Mouse (Mus musculus): ENCODE data around the gene Arl15.

Gene Arl15

DNA sequence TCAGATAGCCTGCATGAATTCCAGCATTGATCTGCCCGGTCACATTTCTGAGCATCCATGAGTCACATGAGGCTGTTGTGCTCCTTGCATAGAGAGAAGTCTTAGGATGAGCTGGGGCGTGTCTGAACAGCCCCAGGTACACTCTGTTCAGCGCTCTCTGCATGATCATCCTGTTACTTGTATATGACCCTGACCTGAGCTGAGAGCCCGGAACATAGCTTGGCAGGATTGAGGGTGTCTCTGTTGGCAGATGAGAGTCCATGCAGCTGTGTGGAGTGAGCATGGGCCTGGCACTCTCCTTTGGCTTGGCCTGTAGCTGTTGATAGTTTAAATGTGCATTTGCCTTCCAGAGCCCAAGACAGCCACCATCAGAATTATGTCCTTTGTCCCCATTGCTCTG lies 50.4 kb downstream of the Arl15 start:
- DNase-seq (ENCODE audit: low read depth): no peak

- DNase-seq (ENCODE audit: low read depth): no peak
These were observed 50.9 kb downstream of the Arl15 start for GRCm38 (mm10) chr13:113845229-113845628.

GRCm38 (mm10) chr13:113846413-113846812 lies 52.1 kb downstream of the Arl15 start:
- no peak for DNase-seq (ENCODE audit: low read depth)

GRCm38 (mm10) chr13:113850431-113851034 lies 56.2 kb downstream of the Arl15 start:
- no peak for DNase-seq (ENCODE audit: low read depth)

GRCm38 (mm10) chr13:113851602-113852375 lies 57.5 kb downstream of the Arl15 start:
- DNase-seq (ENCODE audit: low read depth): no peak

DNA sequence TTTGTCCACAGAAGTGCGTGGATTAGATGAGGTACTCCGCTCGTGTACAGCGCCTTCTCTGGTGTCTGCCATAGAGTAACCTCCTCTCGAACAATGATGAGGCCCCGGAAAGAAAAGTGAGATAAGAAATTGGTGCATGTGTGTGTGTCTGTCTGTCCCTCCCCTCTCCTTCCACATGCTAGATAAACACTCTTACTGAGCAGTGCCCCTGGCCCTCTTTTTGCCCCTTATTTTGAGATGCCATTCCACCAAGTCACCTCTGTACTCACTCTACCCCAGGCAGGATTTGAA lies 58.0 kb downstream of the Arl15 start:
- no peak for DNase-seq (ENCODE audit: low read depth)

DNA sequence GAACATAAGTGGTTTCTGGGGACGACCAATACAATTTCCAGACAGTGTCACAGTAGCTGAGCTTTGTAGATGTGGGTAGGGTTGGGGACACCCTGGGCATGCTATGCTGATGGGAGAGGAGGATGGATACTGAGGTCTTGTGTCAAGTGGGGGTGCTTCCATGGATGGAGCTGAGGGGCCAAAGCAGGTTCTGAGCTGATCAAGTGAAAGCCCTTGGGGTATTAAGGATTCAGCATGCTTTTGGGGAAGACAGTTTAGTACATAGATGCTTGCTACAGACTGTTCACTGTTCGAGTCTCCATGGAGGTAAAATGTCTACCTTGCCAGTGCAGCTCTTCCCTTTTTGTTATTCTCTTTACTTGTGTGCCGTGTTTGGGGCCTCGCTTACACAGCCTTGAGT lies 59.8 kb downstream of the Arl15 start:
- DNase-seq (ENCODE audit: low read depth): no peak

DNA sequence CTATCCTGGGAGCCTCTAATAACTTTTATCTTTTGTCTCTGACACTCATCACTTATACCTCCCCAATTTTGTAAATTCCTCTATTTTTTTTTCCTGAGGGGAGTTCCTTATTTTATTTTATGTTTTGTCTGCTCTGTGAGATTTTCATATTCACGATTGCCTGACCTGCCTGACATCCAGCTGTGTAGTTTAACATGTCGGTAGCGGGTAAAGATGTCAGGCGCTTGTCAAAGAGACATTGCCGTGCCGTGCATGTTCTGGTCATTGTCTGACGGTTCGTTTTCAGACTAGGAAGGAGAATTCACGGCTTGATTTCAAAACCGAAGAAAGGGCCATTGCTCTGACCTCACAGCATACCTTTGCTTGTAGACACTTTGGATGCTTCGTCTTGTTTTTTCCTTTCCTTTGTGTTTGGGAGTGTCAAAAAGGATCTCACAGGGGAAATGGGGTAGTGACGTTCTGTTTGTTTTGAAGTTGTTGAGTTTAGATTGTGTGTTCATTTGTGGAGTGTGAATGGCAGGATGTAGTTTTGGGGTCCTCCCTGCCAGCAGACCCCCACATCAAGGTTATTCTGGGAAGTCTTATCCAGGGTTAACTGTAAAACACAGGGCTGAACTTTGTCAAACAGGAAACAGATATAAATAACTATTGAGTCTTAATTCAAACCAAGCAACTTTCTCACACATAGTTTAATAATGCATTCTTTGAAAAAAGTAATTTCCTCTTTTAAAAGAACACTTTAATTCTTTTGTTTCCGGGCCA lies 60.4 kb downstream of the Arl15 start:
- DNase-seq (ENCODE audit: low read depth): no peak

GRCm38 (mm10) chr13:113856946-113857345 lies 62.6 kb downstream of the Arl15 start:
- no peak for DNase-seq (ENCODE audit: low read depth)

- DNase-seq (ENCODE audit: low read depth): no peak
These were observed 64.5 kb downstream of the Arl15 start for GRCm38 (mm10) chr13:113858667-113859391.

DNA sequence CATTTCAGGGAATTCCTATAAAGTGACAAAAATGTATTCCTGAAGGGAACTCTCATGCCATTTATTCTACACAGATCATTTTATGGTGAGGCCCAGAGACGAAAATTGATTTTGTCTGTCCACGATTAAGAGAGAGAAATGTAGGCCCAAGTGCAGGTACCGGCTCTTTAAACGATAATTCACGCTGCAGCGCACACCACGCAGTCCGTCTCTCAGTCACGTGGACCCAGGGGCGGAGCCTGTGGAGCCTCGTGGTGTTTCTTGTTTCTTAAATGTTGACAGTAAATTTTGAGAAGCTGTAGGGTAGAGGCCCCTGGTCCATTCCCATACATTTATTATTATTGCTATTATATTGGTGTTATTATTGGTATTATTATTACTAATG lies 65.1 kb downstream of the Arl15 start:
- no peak for DNase-seq (ENCODE audit: low read depth)

GRCm38 (mm10) chr13:113860816-113861215 lies 66.5 kb downstream of the Arl15 start:
- DNase-seq (ENCODE audit: low read depth): no peak

DNA sequence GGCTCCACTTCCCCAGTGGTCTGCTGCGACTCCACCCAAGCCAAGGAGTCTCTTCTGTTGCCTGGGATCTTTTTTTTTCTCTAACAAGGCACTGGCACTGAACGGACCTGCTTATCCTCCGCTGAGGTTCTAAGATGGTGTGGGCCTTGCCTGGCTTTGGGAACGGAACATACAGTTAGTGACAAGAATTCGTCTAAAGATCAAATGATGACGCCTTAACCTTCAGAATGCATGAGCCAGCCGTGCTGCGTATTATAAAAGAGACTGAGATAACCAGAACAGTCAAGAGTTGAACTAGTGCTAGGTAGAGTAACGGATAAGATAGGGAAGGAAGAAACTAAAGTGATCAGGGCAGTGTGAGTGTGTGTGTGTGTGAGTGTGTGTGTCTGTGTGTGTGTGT lies 66.9 kb downstream of the Arl15 start:
- DNase-seq (ENCODE audit: low read depth): no peak

- no peak for DNase-seq (ENCODE audit: low read depth)
These were observed 68.6 kb downstream of the Arl15 start for GRCm38 (mm10) chr13:113862951-113863350.

GRCm38 (mm10) chr13:113863688-113864087 lies 69.4 kb downstream of the Arl15 start:
- DNase-seq (ENCODE audit: low read depth): no peak

- DNase-seq (ENCODE audit: low read depth): no peak
These were observed 70.0 kb downstream of the Arl15 start for GRCm38 (mm10) chr13:113864278-113864677.

DNA sequence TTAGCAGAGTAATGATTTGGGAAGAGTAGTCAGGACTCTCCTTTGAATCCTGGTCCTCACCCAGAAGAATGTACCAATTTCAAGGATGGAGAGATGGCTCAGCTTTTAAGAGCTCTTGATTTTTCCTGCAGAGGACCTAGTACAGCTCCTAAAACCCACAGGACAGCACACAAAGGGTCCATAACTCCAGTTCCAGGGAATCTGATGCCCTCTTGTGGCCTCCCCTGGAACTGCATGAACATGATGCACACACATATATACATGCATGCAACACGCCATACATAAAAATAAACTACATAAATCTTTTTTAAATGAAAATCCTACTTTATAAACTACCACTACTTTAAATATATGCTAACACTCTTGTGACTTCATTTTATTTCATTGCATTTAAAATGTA lies 70.6 kb downstream of the Arl15 start:
- DNase-seq (ENCODE audit: low read depth): peak; percentile 59

GRCm38 (mm10) chr13:113865378-113865777 lies 71.1 kb downstream of the Arl15 start:
- no peak for DNase-seq (ENCODE audit: low read depth)

DNA sequence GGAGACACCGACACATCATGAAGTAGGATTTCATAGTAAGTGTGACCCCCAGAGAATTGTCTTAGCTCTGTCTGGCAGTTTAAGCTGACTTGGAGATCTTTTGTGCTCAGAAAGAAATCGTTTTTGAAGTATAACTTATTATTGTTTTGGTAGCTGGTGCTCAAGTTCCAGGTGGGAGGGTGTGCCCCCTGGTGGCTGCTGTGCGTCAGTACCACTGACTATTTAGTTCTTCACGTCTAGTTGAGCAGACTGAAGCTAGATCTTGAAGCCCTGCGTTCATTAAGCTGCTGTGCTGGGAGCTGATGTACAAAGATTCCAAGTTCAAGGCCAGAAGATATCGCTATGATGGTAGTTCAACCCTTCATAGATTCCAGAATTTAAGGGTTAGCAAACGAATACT lies 71.5 kb downstream of the Arl15 start:
- DNase-seq (ENCODE audit: low read depth): no peak

DNA sequence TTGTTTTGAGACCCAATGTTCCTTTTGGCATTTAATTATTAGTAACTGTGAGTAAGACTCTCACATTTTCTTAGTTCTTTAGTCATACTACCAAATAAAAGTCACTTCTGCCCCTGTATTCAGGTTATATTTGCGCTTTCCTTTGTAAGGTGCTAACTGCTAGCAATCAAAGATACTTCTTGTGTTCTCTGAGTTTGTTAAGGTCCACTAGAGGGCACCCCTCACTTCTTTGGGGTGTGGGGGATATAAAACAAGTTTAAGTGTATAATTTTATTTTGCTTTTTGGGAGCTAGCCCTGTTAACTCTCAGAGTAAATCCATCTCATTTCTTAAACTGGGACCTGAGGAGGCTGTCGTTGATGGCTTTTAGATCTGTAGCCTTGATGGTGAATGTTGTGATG lies 73.4 kb downstream of the Arl15 start:
- no peak for DNase-seq (ENCODE audit: low read depth)

DNA sequence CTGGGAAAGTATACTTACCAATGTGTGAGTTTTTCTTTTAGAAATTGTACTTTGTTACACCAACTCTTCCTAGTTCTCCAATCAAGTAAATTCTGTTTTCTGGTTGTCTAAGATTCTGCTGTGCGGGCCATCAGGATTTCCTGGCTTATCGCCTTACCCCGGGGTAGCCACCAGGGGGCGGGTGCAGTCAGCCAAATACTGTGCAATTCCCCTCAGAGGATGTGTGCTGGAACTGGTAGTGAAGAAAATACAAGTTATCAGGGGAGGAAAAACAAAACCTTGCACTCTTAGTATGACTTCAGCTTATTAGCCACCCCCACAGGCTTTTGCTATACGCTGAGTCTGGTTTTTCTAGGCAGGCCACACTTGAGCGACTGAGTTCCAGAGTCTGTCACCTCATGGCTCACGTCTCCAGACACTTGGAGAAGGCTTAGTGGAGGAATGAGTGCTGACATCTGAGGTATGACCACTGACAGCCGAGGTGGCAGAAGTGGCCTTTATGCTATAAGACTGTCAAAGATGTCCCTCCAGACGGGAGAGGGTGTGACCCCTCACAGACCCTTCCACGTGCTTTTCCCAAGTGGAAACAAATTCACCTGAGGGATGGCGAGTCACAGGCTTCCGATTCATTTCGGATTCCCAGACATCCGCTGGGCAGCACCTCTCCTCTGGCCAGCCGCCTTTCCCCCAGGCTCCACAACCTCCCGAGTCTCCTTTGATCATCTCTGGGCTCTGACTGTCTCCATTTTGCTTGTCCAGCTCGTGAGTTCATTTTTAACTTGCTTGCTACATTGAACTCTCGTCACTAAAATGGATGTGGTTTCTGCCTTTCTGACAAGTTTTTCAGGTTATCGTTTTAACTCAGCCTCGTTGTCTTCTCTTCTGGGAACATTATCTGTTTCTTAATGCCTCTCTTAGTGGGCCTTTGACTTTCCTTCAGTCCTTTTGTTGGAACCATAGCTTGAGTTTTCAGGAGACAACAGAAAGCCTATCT lies 75.2 kb downstream of the Arl15 start:
- peak; percentile 45 for DNase-seq (ENCODE audit: low read depth)

Measured in c-Kit-positive CD71-negative TER-119-negative erythroid progenitor cells, embryonic 14.5 days (primary cell).